Mouse (Mus musculus): ENCODE results near the gene Sox5. TPM values are rescaled to one million over a fixed set of nuclear protein-coding genes. Genes with fewer than 3 reads are reported as not detected.

The Sox5 gene
- polyA plus RNA-seq, 1 experiment from 2014 or later: 43.3 TPM

- no peak overlapping the region for H3K9ac ChIP-seq (ENCODE audit: low read depth, low read length)
- no peak overlapping the region for H3K27ac ChIP-seq (ENCODE audit: low read length)
- 92% methylated on average over 14 of the region's 14 CpGs for WGBS
- no peaks in the 10 kb centered on the region for H3K9me3 ChIP-seq (replicated peaks; ENCODE audit: control insufficient read depth, low read length, poor library complexity, severe bottlenecking)
- H3K4me1 ChIP-seq (ENCODE audit: control insufficient read depth, insufficient read depth, low read length): peaks cover 2% of the 10 kb centered on the region; the same call in 1 of the 2 replicates
- H3K4me2 ChIP-seq (ENCODE audit: low read length): no peak overlapping the region
- no peaks in the 10 kb centered on the region for H3K36me3 ChIP-seq (ENCODE audit: control insufficient read depth, insufficient read depth, low read length)
- ATAC-seq: no peak
- H3K27me3 ChIP-seq (ENCODE audit: control insufficient read depth, insufficient read depth, low read depth, low read length): no peaks in the 10 kb centered on the region
- H3K4me3 ChIP-seq (ENCODE audit: low read depth, low read length): no peak overlapping the region
These were observed 25.3 kb downstream of the Sox5 start for GRCm38 (mm10) chr6:144756444-144756843.

- no peak overlapping the region for H3K27ac ChIP-seq (ENCODE audit: low read length)
- ATAC-seq: no peak
- peaks cover 2% of the 10 kb centered on the region; the same call in 1 of the 2 replicates for H3K4me1 ChIP-seq (ENCODE audit: control insufficient read depth, insufficient read depth, low read length)
- no peak overlapping the region for H3K4me2 ChIP-seq (ENCODE audit: low read length)
- H3K27me3 ChIP-seq (ENCODE audit: control insufficient read depth, insufficient read depth, low read depth, low read length): no peaks in the 10 kb centered on the region
- no peak overlapping the region for H3K9ac ChIP-seq (ENCODE audit: low read depth, low read length)
- H3K9me3 ChIP-seq (replicated peaks; ENCODE audit: control insufficient read depth, low read length, poor library complexity, severe bottlenecking): no peaks in the 10 kb centered on the region
- 96% methylated on average over 4 of the region's 4 CpGs for WGBS
- H3K4me3 ChIP-seq (ENCODE audit: low read depth, low read length): no peak overlapping the region
- H3K36me3 ChIP-seq (ENCODE audit: control insufficient read depth, insufficient read depth, low read length): no peaks in the 10 kb centered on the region
These were observed 26.5 kb downstream of the Sox5 start for GRCm38 (mm10) chr6:144755304-144755703.

DNA sequence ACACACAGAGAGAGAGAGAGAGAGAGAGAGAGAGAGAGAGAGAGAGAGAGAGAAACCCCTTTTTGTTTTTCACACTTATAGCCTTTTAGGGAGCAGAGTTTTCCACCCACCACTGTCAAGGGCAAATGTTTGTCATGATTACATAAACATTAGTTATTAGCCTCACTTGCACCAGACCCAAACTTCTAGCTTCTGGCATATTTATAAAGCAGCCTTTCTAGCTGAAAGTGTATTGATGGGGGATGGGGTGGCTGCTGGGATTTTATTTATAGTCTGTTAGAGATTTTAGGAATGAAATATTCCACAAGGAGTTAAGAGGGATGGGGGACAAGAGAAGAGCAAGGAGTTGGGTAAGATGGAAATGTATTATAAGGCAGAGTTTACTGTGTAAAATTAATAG is 27.4 kb downstream of the Sox5 start:
- ATAC-seq: no peak
- Histone ChIP-seq H3K4me2 (ENCODE audit: low read length) (no peak overlapping the region), H3K27ac (ENCODE audit: low read length) (no peak overlapping the region), H3K9ac (ENCODE audit: low read depth, low read length) (no peak overlapping the region), H3K4me1 (ENCODE audit: control insufficient read depth, insufficient read depth, low read length) (peaks cover 2% of the 10 kb centered on the region; the same call in 1 of the 2 replicates), H3K27me3 (ENCODE audit: control insufficient read depth, insufficient read depth, low read depth, low read length) (no peaks in the 10 kb centered on the region), H3K9me3 (replicated peaks; ENCODE audit: control insufficient read depth, low read length, poor library complexity, severe bottlenecking) (no peaks in the 10 kb centered on the region), H3K4me3 (ENCODE audit: low read depth, low read length) (no peak overlapping the region), H3K36me3 (ENCODE audit: control insufficient read depth, insufficient read depth, low read length) (no peaks in the 10 kb centered on the region)

DNA sequence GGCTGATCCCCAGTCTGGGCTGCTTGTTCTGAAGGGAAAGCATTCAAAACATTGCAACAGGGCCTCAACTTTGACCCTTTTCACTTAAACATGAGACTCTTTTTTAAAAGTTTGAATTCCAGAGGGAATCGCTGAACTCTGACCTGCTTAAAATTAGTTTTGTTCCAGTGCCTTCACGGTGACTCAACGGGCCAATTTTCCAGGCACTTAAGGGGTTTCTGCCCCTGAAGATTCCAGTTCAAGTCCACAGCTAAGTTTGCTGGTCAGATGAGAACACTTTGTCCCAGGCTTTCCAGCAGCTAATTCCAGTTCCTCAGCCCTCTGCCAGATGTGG is 27.8 kb downstream of the Sox5 start:
- H3K4me1 ChIP-seq (ENCODE audit: control insufficient read depth, insufficient read depth, low read length): no peaks in the 10 kb centered on the region
- H3K4me3 ChIP-seq (ENCODE audit: low read depth, low read length): no peak overlapping the region
- H3K27me3 ChIP-seq (ENCODE audit: control insufficient read depth, insufficient read depth, low read depth, low read length): no peaks in the 10 kb centered on the region
- no peaks in the 10 kb centered on the region for H3K9me3 ChIP-seq (replicated peaks; ENCODE audit: control insufficient read depth, low read length, poor library complexity, severe bottlenecking)
- H3K27ac ChIP-seq (ENCODE audit: low read length): no peak overlapping the region
- H3K36me3 ChIP-seq (ENCODE audit: control insufficient read depth, insufficient read depth, low read length): no peaks in the 10 kb centered on the region
- no peak overlapping the region for H3K9ac ChIP-seq (ENCODE audit: low read depth, low read length)
- ATAC-seq: no peak
- 21% methylated on average over 3 of the region's 3 CpGs for WGBS
- no peak overlapping the region for H3K4me2 ChIP-seq (ENCODE audit: low read length)

GRCm38 (mm10) chr6:144753225-144753962 is 28.4 kb downstream of the Sox5 start:
- WGBS: 72% methylated on average over 13 of the region's 13 CpGs
- no peak overlapping the region for H3K4me2 ChIP-seq (ENCODE audit: low read length)
- no peaks in the 10 kb centered on the region for H3K27me3 ChIP-seq (ENCODE audit: control insufficient read depth, insufficient read depth, low read depth, low read length)
- no peak overlapping the region for H3K27ac ChIP-seq (ENCODE audit: low read length)
- no peak overlapping the region for H3K9ac ChIP-seq (ENCODE audit: low read depth, low read length)
- no peaks in the 10 kb centered on the region for H3K4me1 ChIP-seq (ENCODE audit: control insufficient read depth, insufficient read depth, low read length)
- H3K4me3 ChIP-seq (ENCODE audit: low read depth, low read length): no peak overlapping the region
- ATAC-seq: no peak
- H3K9me3 ChIP-seq (replicated peaks; ENCODE audit: control insufficient read depth, low read length, poor library complexity, severe bottlenecking): no peaks in the 10 kb centered on the region
- no peaks in the 10 kb centered on the region for H3K36me3 ChIP-seq (ENCODE audit: control insufficient read depth, insufficient read depth, low read length)

DNA sequence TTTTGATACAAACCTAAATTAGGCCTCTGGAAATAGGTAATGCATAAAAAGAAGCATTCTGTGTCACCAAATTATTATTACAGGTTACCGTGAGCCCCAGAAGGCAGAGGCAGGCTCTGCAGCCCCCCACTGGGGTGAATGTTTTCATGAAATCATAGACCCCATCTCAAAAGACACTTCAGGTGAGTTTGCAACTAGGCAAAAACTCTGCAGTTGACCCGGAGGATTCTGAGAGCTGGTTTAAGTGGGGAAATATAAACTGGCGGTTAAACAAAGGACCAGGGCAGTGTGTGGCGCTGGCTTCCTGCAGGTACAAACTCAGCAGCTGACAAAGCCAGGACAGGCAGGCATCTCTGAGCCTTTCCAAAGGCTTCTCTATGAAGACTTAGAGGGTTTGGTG is 30.2 kb downstream of the Sox5 start:
- WGBS: 76% methylated on average over 4 of the region's 4 CpGs
- Histone ChIP-seq H3K4me3 (ENCODE audit: low read depth, low read length) (no peak overlapping the region), H3K36me3 (ENCODE audit: control insufficient read depth, insufficient read depth, low read length) (no peaks in the 10 kb centered on the region), H3K9me3 (replicated peaks; ENCODE audit: control insufficient read depth, low read length, poor library complexity, severe bottlenecking) (no peaks in the 10 kb centered on the region), H3K9ac (ENCODE audit: low read depth, low read length) (no peak overlapping the region), H3K27me3 (ENCODE audit: control insufficient read depth, insufficient read depth, low read depth, low read length) (no peaks in the 10 kb centered on the region), H3K4me1 (ENCODE audit: control insufficient read depth, insufficient read depth, low read length) (no peaks in the 10 kb centered on the region), H3K27ac (ENCODE audit: low read length) (no peak overlapping the region), H3K4me2 (ENCODE audit: low read length) (no peak overlapping the region)
- ATAC-seq: no peak

GRCm38 (mm10) chr6:144750197-144750596 is 31.6 kb downstream of the Sox5 start:
- ATAC-seq: no peak
- no peaks in the 10 kb centered on the region for H3K9me3 ChIP-seq (replicated peaks; ENCODE audit: control insufficient read depth, low read length, poor library complexity, severe bottlenecking)
- no peaks in the 10 kb centered on the region for H3K36me3 ChIP-seq (ENCODE audit: control insufficient read depth, insufficient read depth, low read length)
- no peaks in the 10 kb centered on the region for H3K4me1 ChIP-seq (ENCODE audit: control insufficient read depth, insufficient read depth, low read length)
- H3K4me3 ChIP-seq (ENCODE audit: low read depth, low read length): no peak overlapping the region
- H3K4me2 ChIP-seq (ENCODE audit: low read length): no peak overlapping the region
- H3K27me3 ChIP-seq (ENCODE audit: control insufficient read depth, insufficient read depth, low read depth, low read length): no peaks in the 10 kb centered on the region
- no peak overlapping the region for H3K9ac ChIP-seq (ENCODE audit: low read depth, low read length)
- H3K27ac ChIP-seq (ENCODE audit: low read length): no peak overlapping the region
- WGBS: 75% methylated on average over 7 of the region's 7 CpGs

DNA sequence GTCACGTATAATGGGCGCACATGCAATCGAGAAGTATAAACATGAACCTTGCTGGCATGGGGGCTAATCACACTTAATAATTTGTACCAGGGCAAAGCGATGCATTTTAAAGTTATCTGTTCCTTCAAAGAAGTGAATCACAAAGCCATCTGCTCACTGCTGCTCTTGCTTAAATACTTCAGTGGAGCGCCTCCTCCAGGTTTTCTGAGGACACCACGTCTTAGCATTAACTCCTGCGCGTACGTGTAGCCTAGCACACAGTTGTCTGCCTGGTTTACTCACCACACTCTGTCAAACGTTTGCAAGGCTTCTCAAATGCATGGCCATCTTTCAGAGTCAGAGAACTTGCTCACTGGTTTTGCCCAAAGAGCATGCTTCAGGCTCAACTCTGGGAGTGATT is 35.3 kb downstream of the Sox5 start:
- ATAC-seq: no peak
- 93% methylated on average over 10 of the region's 10 CpGs for WGBS

DNA sequence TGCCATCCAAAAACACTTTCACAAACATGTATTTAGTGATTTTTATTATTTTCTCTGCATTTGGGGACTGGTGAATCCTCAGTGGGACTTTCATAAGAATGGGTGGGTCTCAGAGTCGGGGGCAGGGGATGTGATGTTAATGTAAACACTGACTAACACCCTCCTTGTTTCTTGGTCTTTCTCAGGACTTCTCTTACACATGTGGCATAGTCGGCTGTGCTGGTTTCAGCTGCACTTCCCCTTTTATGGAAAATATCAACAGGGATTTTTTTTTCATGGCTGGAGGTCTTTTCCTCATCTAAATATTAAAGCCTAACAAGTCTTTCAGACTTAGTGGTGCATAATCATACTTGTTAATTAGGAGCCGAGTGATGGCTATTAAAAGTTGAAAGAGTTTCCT is 39.2 kb downstream of the Sox5 start:
- no peak overlapping the region for H3K27ac ChIP-seq (ENCODE audit: low read length)
- no peaks in the 10 kb centered on the region for H3K36me3 ChIP-seq (ENCODE audit: control insufficient read depth, insufficient read depth, low read length)
- no peak overlapping the region for H3K4me3 ChIP-seq (ENCODE audit: low read depth, low read length)
- no peaks in the 10 kb centered on the region for H3K9me3 ChIP-seq (replicated peaks; ENCODE audit: control insufficient read depth, low read length, poor library complexity, severe bottlenecking)
- ATAC-seq: no peak
- WGBS: 44% methylated on average over 3 of the region's 3 CpGs
- no peak overlapping the region for H3K9ac ChIP-seq (ENCODE audit: low read depth, low read length)
- no peaks in the 10 kb centered on the region for H3K27me3 ChIP-seq (ENCODE audit: control insufficient read depth, insufficient read depth, low read depth, low read length)
- no peaks in the 10 kb centered on the region for H3K4me1 ChIP-seq (ENCODE audit: control insufficient read depth, insufficient read depth, low read length)
- H3K4me2 ChIP-seq (ENCODE audit: low read length): no peak overlapping the region

More for the DNA sequence above, 35.3 kb downstream of the Sox5 start:
- no peaks in the 10 kb centered on the region for H3K9me3 ChIP-seq (replicated peaks; ENCODE audit: control insufficient read depth, low read length, poor library complexity, severe bottlenecking)
- no peak overlapping the region for H3K4me3 ChIP-seq (ENCODE audit: low read depth, low read length)
- H3K27ac ChIP-seq (ENCODE audit: low read length): no peak overlapping the region
- H3K4me1 ChIP-seq (ENCODE audit: control insufficient read depth, insufficient read depth, low read length): no peaks in the 10 kb centered on the region
- no peaks in the 10 kb centered on the region for H3K27me3 ChIP-seq (ENCODE audit: control insufficient read depth, insufficient read depth, low read depth, low read length)
- H3K36me3 ChIP-seq (ENCODE audit: control insufficient read depth, insufficient read depth, low read length): no peaks in the 10 kb centered on the region
- no peak overlapping the region for H3K4me2 ChIP-seq (ENCODE audit: low read length)
- H3K9ac ChIP-seq (ENCODE audit: low read depth, low read length): no peak overlapping the region

All from midbrain, embryonic 16.5 days (tissue).